Mouse (Mus musculus) hindbrain, embryonic 11.5 days (tissue): Measurements from ENCODE around the gene Optc. TPM values are rescaled to one million over a fixed set of nuclear protein-coding genes. Genes with fewer than 3 reads are reported as not detected.

Experiments used
- ATAC-seq: fragments of 200-750 bp; cut with Nextera tagmentation; 2 replicates; pipeline ENCODE4 v1.8.0; 2017; ENCODE audit warnings: mild to moderate bottlenecking, moderate TSS enrichment, moderate library complexity; ENCODE audit not compliant: low FRiP score
- DNase-seq: peaks from one replicate; pipeline ENCODE4 v3.0.0-alpha.2; 2015; ENCODE audit warnings: low spot score
- H3K27ac ChIP-seq: fragments of 300-500 bp; sonication (generic); 2 replicates; pipeline ENCODE4 v1.5.1; 2014; ENCODE audit warnings: mild to moderate bottlenecking, low read depth, low read length
- H3K27me3 ChIP-seq: fragments of 300-500 bp; sonication (generic); 2 replicates; pipeline ENCODE4 v1.6.1; 2014; ENCODE audit warnings: mild to moderate bottlenecking, low read length, moderate library complexity, mixed read lengths; ENCODE audit not compliant: control insufficient read depth, insufficient read depth
- H3K36me3 ChIP-seq: fragments of 300-500 bp; sonication (generic); 2 replicates; pipeline ENCODE4 v1.6.1; 2014; ENCODE audit warnings: mild to moderate bottlenecking, low read length, moderate library complexity, mixed read lengths; ENCODE audit not compliant: control insufficient read depth, insufficient read depth
- H3K4me1 ChIP-seq: fragments of 300-500 bp; sonication (generic); replicated peaks from 2 replicates; pipeline ENCODE4 v1.6.1; 2014; ENCODE audit warnings: low read length, mixed read lengths; ENCODE audit not compliant: control insufficient read depth, insufficient read depth
- H3K4me2 ChIP-seq: fragments of 300-500 bp; sonication (generic); replicated peaks from 2 replicates; pipeline ENCODE4 v1.6.1; 2014; ENCODE audit warnings: mild to moderate bottlenecking, low read depth, low read length
- H3K4me3 ChIP-seq: fragments of 300-500 bp; sonication (generic); 2 replicates; pipeline ENCODE4 v1.5.1; 2014; ENCODE audit warnings: low read depth, low read length
- H3K9ac ChIP-seq: fragments of 300-500 bp; sonication (generic); 2 replicates; pipeline ENCODE4 v1.6.1; 2014; ENCODE audit warnings: low read depth, low read length
- H3K9me3 ChIP-seq: fragments of 300-500 bp; sonication (generic); 2 replicates; pipeline ENCODE4 v1.6.1; 2016; ENCODE audit warnings: low read length; ENCODE audit not compliant: control insufficient read depth
- WGBS: fragments of 180-500 bp; shearing (Covaris S2); extraction: QIAGEN DNeasy Blood & Tissue Kit; methylation state at CpG from one replicate; pipeline ENCODE4 v1.1.7; 2014; 5-methylcytosine and 5-hydroxymethylcytosine counted together
- polyA plus RNA-seq: library from polyadenylated mRNA; unstranded; fragments of >200 nt; fragmentation: Nextera tagmentation; extraction: Ambion mirVana; gene quantifications from 2 replicates; pipeline ENCODE4 v1.2.1, GENCODE M21; 2014

Optc gene
- 2.4 and 3.0 TPM in 2 replicates for polyA plus RNA-seq

DNA sequence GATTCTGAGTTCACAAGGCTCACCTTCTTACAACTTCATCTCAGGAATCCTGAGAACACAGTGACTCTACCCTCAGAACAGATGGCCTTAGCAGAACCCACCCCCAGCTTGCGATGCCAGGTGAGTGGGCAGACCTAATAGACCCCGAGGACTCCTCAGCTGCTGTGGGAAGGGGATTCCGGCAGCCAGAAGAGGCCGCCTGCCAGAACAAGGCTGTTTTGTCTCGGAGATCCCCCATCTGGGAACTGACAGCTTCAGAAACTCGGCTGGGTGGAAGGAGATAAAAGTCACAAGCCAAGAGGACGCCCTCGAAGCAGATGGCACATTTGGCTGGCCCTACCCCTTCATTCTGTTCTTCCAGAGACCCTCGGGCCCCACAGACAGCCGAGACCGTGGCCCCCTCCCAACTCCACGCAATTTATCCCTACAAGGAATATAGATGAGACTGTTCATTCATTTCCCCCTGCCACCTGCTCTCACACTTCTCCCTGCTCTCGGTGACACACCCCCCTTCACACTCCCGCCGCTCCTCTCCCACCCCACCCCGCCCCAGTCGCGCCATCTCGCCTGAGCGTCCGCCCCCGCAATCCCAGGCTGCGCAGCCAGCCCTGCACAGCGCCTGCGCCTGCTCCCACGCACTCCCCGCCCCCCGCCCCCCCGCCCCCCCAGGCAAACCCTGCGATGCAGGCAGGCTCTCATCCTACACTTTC lies at the start of gene Optc:
Gene Optc (minus strand): TSS at position 51 of the 710 bp plus-strand sequence.
- peaks cover 4% of the 10 kb centered on the region for H3K4me1 ChIP-seq
- H3K27ac ChIP-seq = peak within 1 kb of the TSS; percentile 77
- peak; percentile 86 for ATAC-seq
- no peaks in the 10 kb centered on the region for H3K9me3 ChIP-seq
- H3K9ac ChIP-seq = peak within 1 kb of the TSS; percentile 61
- DNase-seq = peak; percentile 63
- 4% methylated on average over 30 of the region's 30 CpGs for WGBS
- no peaks in the 10 kb centered on the region; the same call in 1 of the 2 replicates for H3K27me3 ChIP-seq
- H3K4me2 ChIP-seq = peak within 1 kb of the TSS; percentile 80
- H3K36me3 ChIP-seq = no peaks in the 10 kb centered on the region
- H3K4me3 ChIP-seq = peak within 1 kb of the TSS; percentile 34

GRCm38 (mm10) chr1:133954009-133954408 lies 46.2 kb upstream of the Optc start:
- Histone ChIP-seq H3K27me3 (no peaks in the 10 kb centered on the region), H3K4me2 (no peak overlapping the region), H3K4me3 (no peak overlapping the region), H3K27ac (no peak overlapping the region), H3K4me1 (no peaks in the 10 kb centered on the region), H3K36me3 (no peaks in the 10 kb centered on the region), H3K9ac (no peak overlapping the region), H3K9me3 (no peaks in the 10 kb centered on the region)
- no peak for ATAC-seq
- DNase-seq = no peak
- WGBS = 72% methylated on average over 2 of the region's 2 CpGs

- no peaks in the 10 kb centered on the region for H3K36me3 ChIP-seq
- H3K4me3 ChIP-seq = no peak overlapping the region
- H3K9me3 ChIP-seq = no peaks in the 10 kb centered on the region
- WGBS = 50% methylated on average over 9 of the region's 9 CpGs
- no peak overlapping the region for H3K9ac ChIP-seq
- no peak for DNase-seq
- H3K4me1 ChIP-seq = no peaks in the 10 kb centered on the region
- no peak overlapping the region for H3K27ac ChIP-seq
- H3K27me3 ChIP-seq = no peaks in the 10 kb centered on the region
- no peak overlapping the region for H3K4me2 ChIP-seq
- ATAC-seq = no peak
Observed at GRCm38 (mm10) chr1:133953261-133953742, 45.5 kb upstream of the Optc start.

GRCm38 (mm10) chr1:133951598-133951997 lies 43.8 kb upstream of the Optc start:
- ATAC-seq = no peak
- Histone ChIP-seq H3K9ac (no peak overlapping the region), H3K27ac (no peak overlapping the region), H3K4me3 (no peak overlapping the region), H3K4me2 (no peak overlapping the region), H3K36me3 (no peaks in the 10 kb centered on the region), H3K27me3 (no peaks in the 10 kb centered on the region), H3K9me3 (no peaks in the 10 kb centered on the region), H3K4me1 (no peaks in the 10 kb centered on the region)
- WGBS = 66% methylated on average over 6 of the region's 6 CpGs
- DNase-seq = no peak

DNA sequence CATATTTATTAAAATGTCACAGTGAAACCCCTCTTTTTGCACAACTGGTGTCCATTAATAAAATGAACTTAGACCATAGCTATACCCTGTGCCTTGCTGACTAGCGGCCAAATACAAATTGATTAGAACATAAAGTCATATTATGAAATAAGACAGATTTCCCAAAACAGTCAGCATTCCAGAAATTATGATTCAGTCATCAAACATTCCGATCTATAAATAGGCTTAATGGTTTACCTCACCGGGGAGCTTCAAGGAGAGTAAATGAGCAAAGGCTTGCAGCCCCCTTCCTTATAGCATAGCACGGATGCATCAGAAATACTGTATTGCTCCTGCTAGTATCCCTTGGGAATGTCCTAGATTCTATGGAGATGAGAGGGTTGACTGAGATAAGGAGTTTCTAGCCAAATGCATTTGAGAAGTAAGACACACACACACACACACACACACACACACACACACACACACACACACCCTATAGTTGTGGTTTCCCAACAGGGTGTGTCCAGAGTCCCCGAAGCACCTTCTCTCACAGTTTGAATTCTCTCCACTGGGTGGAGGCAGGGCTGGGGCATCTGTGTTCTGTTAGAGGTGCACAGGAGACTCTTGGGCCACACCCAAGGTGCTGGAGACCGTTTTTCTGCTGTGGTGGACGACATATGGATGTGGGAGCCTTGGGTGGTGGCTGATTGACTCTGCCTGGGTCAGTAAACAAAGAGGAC lies 42.4 kb upstream of the Optc start:
- DNase-seq = no peak
- no peak overlapping the region for H3K4me3 ChIP-seq
- H3K9ac ChIP-seq = no peak overlapping the region
- ATAC-seq = no peak
- WGBS = 81% methylated on average over 7 of the region's 7 CpGs
- H3K4me1 ChIP-seq = no peaks in the 10 kb centered on the region
- H3K9me3 ChIP-seq = no peaks in the 10 kb centered on the region
- H3K27me3 ChIP-seq = no peaks in the 10 kb centered on the region
- no peak overlapping the region for H3K27ac ChIP-seq
- H3K36me3 ChIP-seq = no peaks in the 10 kb centered on the region
- no peak overlapping the region for H3K4me2 ChIP-seq

GRCm38 (mm10) chr1:133945106-133945505 lies 37.3 kb upstream of the Optc start:
- no peaks in the 10 kb centered on the region for H3K27me3 ChIP-seq
- no peaks in the 10 kb centered on the region for H3K9me3 ChIP-seq
- ATAC-seq (no peak), DNase-seq (no peak)
- no peak overlapping the region for H3K4me3 ChIP-seq
- H3K4me1 ChIP-seq = no peaks in the 10 kb centered on the region
- H3K27ac ChIP-seq = no peak overlapping the region
- WGBS = 90% methylated on average over 3 of the region's 3 CpGs
- H3K9ac ChIP-seq = no peak overlapping the region
- H3K36me3 ChIP-seq = no peaks in the 10 kb centered on the region
- H3K4me2 ChIP-seq = no peak overlapping the region

GRCm38 (mm10) chr1:133941904-133942303 lies 34.1 kb upstream of the Optc start:
- DNase-seq (no peak), ATAC-seq (no peak)
- no peaks in the 10 kb centered on the region for H3K27me3 ChIP-seq
- H3K36me3 ChIP-seq = no peaks in the 10 kb centered on the region
- H3K9ac ChIP-seq = no peak overlapping the region
- H3K4me1 ChIP-seq = no peaks in the 10 kb centered on the region
- 78% methylated on average over 3 of the region's 3 CpGs for WGBS
- no peak overlapping the region for H3K27ac ChIP-seq
- no peak overlapping the region for H3K4me3 ChIP-seq
- H3K9me3 ChIP-seq = no peaks in the 10 kb centered on the region
- H3K4me2 ChIP-seq = no peak overlapping the region

GRCm38 (mm10) chr1:133941158-133941860 lies 33.5 kb upstream of the Optc start:
- Histone ChIP-seq H3K9ac (no peak overlapping the region), H3K4me2 (no peak overlapping the region), H3K27ac (no peak overlapping the region), H3K27me3 (no peaks in the 10 kb centered on the region), H3K4me3 (no peak overlapping the region), H3K36me3 (no peaks in the 10 kb centered on the region), H3K9me3 (no peaks in the 10 kb centered on the region), H3K4me1 (no peaks in the 10 kb centered on the region)
- no peak for ATAC-seq
- no peak for DNase-seq
- whole genome bisulfite sequencing = 79% methylated on average over 11 of the region's 11 CpGs
